Mouse (Mus musculus) liver (tissue): Measurements from ENCODE around the gene Meis3.
A peak's percentile ranks its signal among the peaks of the same experiment; 100 is the strongest.

Experiments used
- DNase-seq: peaks from one replicate; pipeline ENCODE4 v3.0.0-alpha.2; 2020; ENCODE audit warnings: mixed read lengths

Meis3 gene

GRCm38 (mm10) chr7:16213986-16214385 lies 39.1 kb downstream of the Meis3 start:
- no peak for DNase-seq

DNA sequence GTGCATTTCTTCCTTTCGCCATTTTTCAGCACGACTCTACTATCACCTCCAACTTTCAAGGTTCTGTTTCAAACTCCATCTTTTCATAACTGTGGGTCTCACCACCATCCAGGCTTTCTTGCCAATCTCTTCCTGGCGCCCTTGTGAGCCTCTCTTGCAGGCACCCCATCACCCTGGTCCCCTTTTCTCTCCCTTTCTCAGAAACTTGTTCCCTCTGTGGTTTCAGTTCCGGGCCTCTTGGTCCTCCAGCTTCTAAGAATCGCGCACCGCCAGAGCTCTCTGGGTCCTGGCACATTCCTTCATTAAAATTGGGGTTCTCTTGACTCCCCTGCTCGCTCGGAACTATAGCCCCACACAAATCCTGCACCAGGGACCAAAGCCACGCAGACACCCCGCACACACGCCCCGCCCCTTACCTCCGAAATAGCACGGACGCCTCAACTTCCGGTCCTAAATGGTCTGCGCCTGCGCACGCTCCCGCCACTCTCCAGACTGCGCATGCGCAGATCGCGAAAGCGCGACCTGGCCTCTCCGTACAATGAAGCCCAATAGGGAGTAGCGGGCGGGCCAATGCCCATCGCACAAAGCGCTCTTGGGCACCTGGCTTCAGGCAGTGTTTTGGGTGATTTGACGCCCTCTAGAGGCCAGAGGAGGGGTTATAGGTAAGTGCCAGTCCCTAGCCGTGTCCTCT lies 46.8 kb downstream of the Meis3 start, which contains the start of gene Dhx34:
Gene Dhx34, minus strand, starts transcription at position 456 of the 691 bp plus-strand sequence.
- DNase-seq = peak; percentile 98

DNA sequence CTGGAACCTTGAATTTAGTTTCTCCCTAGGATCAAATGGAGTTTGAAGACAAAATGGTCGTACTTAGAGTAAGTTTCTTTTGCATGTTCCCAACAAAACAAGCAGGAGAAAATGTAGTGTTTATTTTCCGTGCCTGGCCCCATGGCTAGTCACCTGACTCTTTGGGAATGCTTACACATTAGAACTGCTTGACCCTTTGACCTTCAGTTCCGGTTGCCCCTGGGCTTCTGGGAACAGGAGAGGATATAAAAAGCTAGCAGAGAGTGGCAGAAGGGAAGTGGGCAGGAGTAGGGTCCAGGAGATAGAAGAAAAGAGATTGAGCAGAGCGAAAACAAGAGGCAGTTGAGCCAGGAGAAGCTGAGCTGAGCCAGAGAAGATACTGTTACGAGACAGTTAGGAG lies 55.0 kb downstream of the Meis3 start:
- peak; percentile 34 for DNase-seq
